Mouse (Mus musculus) liver, embryonic 14.5 days (tissue): ENCODE data around the gene Zdhhc17.

ENCODE experiments used
- CTCF ChIP-seq: IDR thresholded peaks from 2 replicates; pipeline ENCODE4 v1.5.1; 2016; ENCODE audit warnings: antibody characterized with exemption, low read depth, control low read depth
- EP300 ChIP-seq: IDR thresholded peaks from 2 replicates; pipeline ENCODE4 v1.6.1; 2016; ENCODE audit warnings: antibody characterized with exemption, low read depth

- TF ChIP-seq CTCF = no peak
- TF ChIP-seq EP300 = no peak
These were observed 67.1 kb downstream of the Zdhhc17 start for GRCm38 (mm10) chr10:110942806-110943205.
